Mouse (Mus musculus): ENCODE measurements around the gene Pla2g2f. TPM values are rescaled to one million over a fixed set of nuclear protein-coding genes. Genes with fewer than 3 reads are reported as not detected.

Pla2g2f gene
- total RNA-seq (2012; rRNA removed) = not detected in 2 replicates
- not detected in 2 replicates for total RNA-seq (2014; rRNA removed)
- not detected in 2 replicates for polyA plus RNA-seq (2012; ENCODE audit: insufficient read length, low read depth)

GRCm38 (mm10) chr4:138757416-138757815, at the start of gene Pla2g2f:
Gene Pla2g2f, minus strand, starts transcription at chr4:138757626.
- Histone ChIP-seq H3K27me3 (replicated peaks) (peaks cover 73% of the 10 kb centered on the region), H3K36me3 (replicated peaks in 1 of 2; ENCODE audit: control insufficient read depth in 1 of 2, insufficient read depth in 1 of 2, low read length in 1 of 2) (no peaks in the 10 kb centered on the region), H3K9me3 (replicated peaks; ENCODE audit: low read length) (peaks cover 5% of the 10 kb centered on the region), H3K79me2 (replicated peaks; ENCODE audit: control insufficient read depth, extremely low read depth, insufficient read depth, poor library complexity, severe bottlenecking) (no peaks in the 10 kb centered on the region), H3K4me1 (ENCODE audit: control insufficient read depth in 1 of 2, insufficient read depth in 2 of 2) (no peaks in the 10 kb centered on the region; a peak in 1 of 4 replicates), H3K4me3 (replicated peaks in 1 of 3; ENCODE audit: low read depth in 2 of 3, low read length in 2 of 3, poor library complexity in 1 of 3) (no peak within 1 kb of the TSS), H3K4me2 (ENCODE audit: insufficient read depth, low read depth, poor library complexity, severe bottlenecking) (no peak within 1 kb of the TSS), H3K27ac (ENCODE audit: insufficient read depth, low read depth) (no peak within 1 kb of the TSS), H3K9ac (ENCODE audit: insufficient read depth, low read depth) (no peak within 1 kb of the TSS)
- DNase-seq (ENCODE audit: extremely low read depth) = no peak
- dilution Hi-C loops (cut with MboI; ENCODE audit: extremely low pct_ligation_motif_present, extremely low pct_unique_long_range_greater_than_20kb, low sequenced_read_pairs) = no loop called here
- in situ Hi-C loops (cut with MboI; ENCODE audit: low pct_ligation_motif_present, low pct_unique_long_range_greater_than_20kb, low sequenced_read_pairs) = no loop called here
- TF ChIP-seq MAFK (IDR thresholded peaks at IDR 0.05; ENCODE audit: insufficient replicate concordance, low read length) (no peak), ZC3H11A (IDR thresholded peaks at IDR 0.05; ENCODE audit: low read depth, low read length) (no peak), ZNF384 (IDR thresholded peaks at IDR 0.05; ENCODE audit: low read depth, low read length) (no peak), MYC (IDR thresholded peaks at IDR 0.05; ENCODE audit: low read depth, low read length) (no peak), RAD21 (IDR thresholded peaks at IDR 0.05; ENCODE audit: low read depth, low read length) (no peak), NELFE (IDR thresholded peaks at IDR 0.05; ENCODE audit: low read depth, low read length) (no peak), TCF12 (IDR thresholded peaks at IDR 0.05; ENCODE audit: low read depth, low read length) (no peak), ZKSCAN1 (IDR thresholded peaks at IDR 0.05; ENCODE audit: borderline replicate concordance, low read depth, low read length) (no peak), JUN (IDR thresholded peaks at IDR 0.05; ENCODE audit: insufficient read depth, low read depth, low read length) (no peak), POLR2A (IDR thresholded peaks at IDR 0.05; ENCODE audit: low read depth, low read length) (no peak), PAX5 (IDR thresholded peaks at IDR 0.05; ENCODE audit: low read length) (no peak), TBP (conservative IDR thresholded peaks at IDR 0.05; ENCODE audit: low read depth, low read length) (no peak), ELF1 (IDR thresholded peaks at IDR 0.05; ENCODE audit: low read depth, low read length) (no peak), EP300 (IDR thresholded peaks at IDR 0.05; ENCODE audit: low read length) (no peak), RCOR1 (conservative IDR thresholded peaks at IDR 0.05; ENCODE audit: low read depth, low read length) (no peak), IRF4 (IDR thresholded peaks at IDR 0.05; ENCODE audit: low read depth, low read length) (no peak)

- DNase-seq (ENCODE audit: extremely low read depth) = no peak
- no peaks in the 10 kb centered on the region for H3K79me2 ChIP-seq (replicated peaks; ENCODE audit: control insufficient read depth, extremely low read depth, insufficient read depth, poor library complexity, severe bottlenecking)
- in situ Hi-C loops (cut with MboI; ENCODE audit: low pct_ligation_motif_present, low pct_unique_long_range_greater_than_20kb, low sequenced_read_pairs) (no loop called here), dilution Hi-C loops (cut with MboI; ENCODE audit: extremely low pct_ligation_motif_present, extremely low pct_unique_long_range_greater_than_20kb, low sequenced_read_pairs) (no loop called here)
- H3K9me3 ChIP-seq (replicated peaks; ENCODE audit: low read length) = peaks cover 3% of the 10 kb centered on the region
- no peak overlapping the region for H3K4me2 ChIP-seq (ENCODE audit: insufficient read depth, low read depth, poor library complexity, severe bottlenecking)
- H3K27me3 ChIP-seq (replicated peaks) = peaks cover 93% of the 10 kb centered on the region
- no peak overlapping the region for H3K9ac ChIP-seq (ENCODE audit: insufficient read depth, low read depth)
- no peaks in the 10 kb centered on the region for H3K36me3 ChIP-seq (replicated peaks in 1 of 2; ENCODE audit: control insufficient read depth in 1 of 2, insufficient read depth in 1 of 2, low read length in 1 of 2)
- H3K27ac ChIP-seq (ENCODE audit: insufficient read depth, low read depth) = no peak overlapping the region
- no peaks in the 10 kb centered on the region for H3K4me1 ChIP-seq (ENCODE audit: control insufficient read depth in 1 of 2, insufficient read depth in 2 of 2)
- H3K4me3 ChIP-seq (replicated peaks in 1 of 3; ENCODE audit: low read depth in 2 of 3, low read length in 2 of 3, poor library complexity in 1 of 3) = no peak overlapping the region
- TF ChIP-seq JUND (conservative IDR thresholded peaks at IDR 0.05; ENCODE audit: low read depth, low read length) = no peak
Measured at GRCm38 (mm10) chr4:138806920-138807541, 49.6 kb upstream of the Pla2g2f start.
